Mouse (Mus musculus) CD4-positive helper T cell, adult 2 months (primary cell): ENCODE data around the gene Trim71.
"Not testable (repeated sequence)": the region's sequence is repeated elsewhere in the genome, so short reads cannot be mapped to it uniquely, and the experiment has no call there.

Experiments
- DNase-seq: peaks from one replicate; pipeline ENCODE4 v3.0.0-alpha.2; 2012; ENCODE audit warnings: low read depth, missing footprints, low spot score

Gene Trim71

GRCm38 (mm10) chr9:114525891-114526290 is 38.3 kb downstream of the Trim71 start:
- DNase-seq, result no peak

- DNase-seq, result no peak
Observed at GRCm38 (mm10) chr9:114525073-114525633, 39.0 kb downstream of the Trim71 start.

DNA sequence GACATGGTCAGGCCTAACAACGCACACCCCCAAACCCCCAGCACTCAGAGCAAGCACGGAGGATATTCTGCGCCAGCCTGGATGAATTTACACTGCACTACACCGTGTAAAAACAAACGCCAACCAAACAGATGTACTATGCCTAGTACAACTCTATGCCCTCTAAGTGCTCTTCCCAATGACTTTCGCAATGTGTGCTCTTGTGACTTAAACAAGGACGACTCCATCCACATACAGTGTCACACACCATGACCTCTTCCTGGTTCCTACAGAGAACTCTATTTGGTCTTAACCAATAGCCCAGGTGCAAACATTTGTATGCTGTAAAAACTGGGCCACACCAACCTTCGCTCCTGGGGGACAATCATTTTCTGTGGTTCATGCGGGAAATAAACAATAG is 41.7 kb downstream of the Trim71 start:
- no peak for DNase-seq

- DNase-seq, result no peak
Observed at GRCm38 (mm10) chr9:114522041-114522440, 42.1 kb downstream of the Trim71 start.

DNA sequence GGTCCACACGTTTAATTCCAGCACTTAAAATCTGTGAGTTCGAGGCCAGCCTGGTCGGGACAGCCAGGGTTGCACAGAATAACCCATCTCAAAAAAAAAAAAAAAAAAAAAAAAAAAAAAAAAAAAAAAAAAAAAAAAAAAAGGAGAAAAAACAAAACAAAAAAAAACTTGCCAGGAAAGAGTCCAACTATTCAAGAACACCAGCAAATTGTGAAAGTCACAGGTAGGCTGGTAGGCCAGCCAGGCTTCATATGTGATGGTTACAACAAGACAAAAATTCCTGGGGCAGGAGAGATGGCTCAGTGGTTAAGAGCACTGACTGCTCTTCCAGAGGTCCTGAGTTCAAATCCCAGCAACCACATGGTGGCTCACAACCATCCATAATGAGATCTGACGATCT is 43.6 kb downstream of the Trim71 start:
- DNase-seq, result not testable (repeated sequence)

- no peak for DNase-seq
Observed at GRCm38 (mm10) chr9:114518812-114519477, 45.2 kb downstream of the Trim71 start.

- DNase-seq, result no peak
Observed at GRCm38 (mm10) chr9:114517924-114518497, 46.2 kb downstream of the Trim71 start.

DNA sequence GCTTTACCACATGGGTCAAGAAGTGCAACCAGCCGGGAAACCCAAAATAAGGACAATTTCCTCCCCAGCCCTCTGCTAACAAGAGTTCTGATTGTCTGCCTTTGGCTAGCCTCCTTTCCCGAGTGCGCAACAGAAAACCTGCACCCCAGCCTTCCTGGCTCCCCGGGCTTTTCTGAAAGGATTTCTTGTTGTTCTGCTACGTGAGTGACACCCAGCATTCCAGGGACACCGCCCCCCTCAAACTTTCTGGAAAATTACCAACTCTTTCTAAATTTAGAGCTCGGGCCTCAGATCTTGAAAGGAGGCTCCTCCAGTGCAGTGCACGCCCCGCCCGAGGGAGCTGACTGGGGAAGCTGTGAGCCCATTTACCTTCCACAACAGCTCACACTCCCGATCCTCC is 48.8 kb downstream of the Trim71 start, which contains the start of gene C130032M10Rik:
TSS of gene C130032M10Rik (plus strand) at position 334 of the 400 bp plus-strand sequence.
- no peak for DNase-seq

DNA sequence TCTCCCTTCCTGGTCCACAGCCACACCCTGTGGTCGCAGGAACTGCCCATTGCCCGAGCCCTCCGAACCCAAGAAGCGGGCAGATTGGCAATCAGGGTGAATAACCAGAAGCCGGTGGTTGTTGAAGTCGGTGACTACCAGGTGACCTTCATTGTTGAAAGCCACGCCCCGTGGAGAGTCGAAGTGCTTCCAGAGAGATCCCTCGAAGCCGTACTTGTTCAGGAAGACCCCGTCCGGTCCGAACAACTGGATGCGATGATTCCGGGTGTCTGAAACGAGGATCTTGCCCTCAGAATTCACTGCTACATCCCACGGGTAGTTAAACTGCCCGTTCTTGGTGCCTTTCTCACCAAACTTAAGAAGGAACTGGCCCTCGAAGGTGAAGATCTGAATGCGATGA is 51.3 kb downstream of the Trim71 start:
- no peak for DNase-seq

- peak; percentile 75 for DNase-seq
Observed at GRCm38 (mm10) chr9:114509785-114510184, 54.4 kb downstream of the Trim71 start.

- DNase-seq, result peak; percentile 64
Observed at GRCm38 (mm10) chr9:114507421-114507820, 56.7 kb downstream of the Trim71 start.

DNA sequence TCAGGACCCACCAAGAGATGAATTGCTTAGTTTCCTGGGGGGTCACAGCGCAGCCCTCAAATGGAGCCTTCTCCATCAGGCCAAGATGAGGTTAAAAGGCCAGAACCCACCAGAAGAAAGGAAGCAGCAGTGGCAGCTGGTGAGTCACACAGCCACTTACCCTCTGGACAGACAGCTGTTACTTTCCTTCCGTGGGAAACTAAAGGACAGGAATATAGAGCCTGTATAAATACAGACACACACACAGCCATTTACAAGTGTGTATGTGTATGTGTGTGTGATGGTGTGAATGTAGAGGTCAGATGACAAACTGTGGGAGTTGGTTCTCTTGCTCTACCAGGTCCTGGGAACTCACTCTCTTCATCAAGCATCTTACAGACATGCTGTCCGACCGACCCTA is 57.6 kb downstream of the Trim71 start:
- DNase-seq, result no peak

DNA sequence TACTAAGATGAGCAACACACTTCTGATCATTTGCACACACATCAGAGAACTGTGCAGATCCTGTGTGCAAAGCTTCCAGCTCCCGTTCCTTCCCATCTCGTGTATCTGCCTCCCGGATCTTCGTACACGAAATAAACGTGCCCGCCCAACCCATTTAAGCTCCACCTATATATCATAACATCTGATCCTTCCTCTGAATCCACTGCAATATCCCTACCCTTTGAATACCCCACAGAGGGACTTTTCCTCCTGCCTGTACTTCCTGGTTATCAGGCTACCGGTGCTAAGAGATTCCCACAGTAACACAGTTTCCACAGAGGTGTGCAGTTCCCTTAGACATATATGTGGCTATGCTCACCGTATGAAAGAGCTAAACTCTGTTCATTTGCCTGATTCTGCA is 59.4 kb downstream of the Trim71 start, which contains the start of gene Ccr4:
TSS of gene Ccr4 (minus strand) at position 101 of the 400 bp plus-strand sequence.
- no peak for DNase-seq

DNA sequence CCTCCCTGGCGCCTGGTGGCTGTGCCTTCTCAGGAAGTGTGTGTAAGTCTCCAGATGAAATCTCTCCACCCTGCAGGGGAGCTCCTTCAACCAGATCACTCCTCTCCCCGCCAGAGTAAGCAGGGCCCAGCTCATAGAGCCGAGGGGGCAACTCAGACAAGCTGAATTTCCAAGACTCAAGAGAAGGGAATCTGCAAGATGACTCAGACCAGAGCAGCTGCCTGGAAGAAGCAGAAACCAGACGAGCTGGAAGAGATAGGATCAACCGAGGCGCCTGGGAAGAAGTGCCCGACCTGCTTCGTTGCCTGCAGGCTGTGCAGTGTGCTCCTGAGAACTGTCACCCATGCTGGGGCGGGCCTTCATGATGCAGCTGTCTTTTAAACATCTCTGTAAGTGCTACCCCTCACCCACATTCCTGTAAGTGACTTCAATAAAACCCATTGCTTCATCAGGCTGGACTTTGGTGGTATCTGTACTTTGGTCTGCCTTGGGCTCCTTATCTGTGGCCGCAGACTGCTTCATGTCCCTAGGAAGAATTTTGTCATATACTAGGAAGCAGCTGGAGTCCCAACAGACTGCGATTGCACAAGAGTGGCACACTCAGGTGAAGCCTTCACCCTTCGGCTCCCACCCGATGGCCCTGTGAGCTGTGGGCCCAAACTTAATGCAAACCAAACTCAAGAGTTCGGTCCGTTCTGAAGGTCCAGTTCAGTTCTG is 61.3 kb downstream of the Trim71 start:
- DNase-seq, result no peak

DNA sequence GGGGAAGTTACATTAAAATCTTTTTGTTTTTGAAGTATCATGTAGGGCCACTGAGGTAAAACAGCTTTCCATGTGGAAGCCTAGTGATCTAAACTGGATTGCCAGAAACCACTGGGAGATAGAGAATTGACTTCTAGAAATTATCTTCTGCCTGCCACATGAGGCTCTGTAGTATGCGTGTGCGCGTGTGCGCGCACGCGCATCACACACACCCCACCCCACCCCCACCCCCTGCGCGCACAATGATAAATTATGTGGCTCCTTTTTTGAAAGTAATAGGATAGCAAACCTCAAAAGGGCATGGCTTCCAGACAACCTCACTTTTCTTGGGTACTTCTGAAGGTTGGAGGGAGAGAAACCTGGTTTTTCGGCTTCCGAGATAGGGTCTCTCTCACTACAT is 62.3 kb downstream of the Trim71 start:
- DNase-seq, result no peak

DNA sequence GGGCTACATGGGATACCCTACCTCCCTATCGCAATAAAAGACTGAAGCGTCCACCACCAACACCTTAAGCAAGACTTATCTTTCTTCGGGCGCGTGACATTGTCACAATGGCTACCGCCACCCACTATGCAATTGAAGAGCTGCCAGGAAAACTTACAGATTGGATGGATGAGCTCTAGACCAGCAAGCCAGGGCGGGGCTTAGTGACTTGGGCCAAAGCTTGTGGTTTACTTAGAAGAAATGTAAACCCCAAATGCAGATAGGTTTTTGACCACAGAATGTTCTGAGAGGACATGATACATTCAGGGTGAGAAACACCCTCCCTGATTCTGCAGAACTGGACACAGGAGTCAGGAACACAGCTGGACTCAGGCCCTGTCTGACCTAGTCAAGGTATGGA is 63.1 kb downstream of the Trim71 start:
- no peak for DNase-seq

DNA sequence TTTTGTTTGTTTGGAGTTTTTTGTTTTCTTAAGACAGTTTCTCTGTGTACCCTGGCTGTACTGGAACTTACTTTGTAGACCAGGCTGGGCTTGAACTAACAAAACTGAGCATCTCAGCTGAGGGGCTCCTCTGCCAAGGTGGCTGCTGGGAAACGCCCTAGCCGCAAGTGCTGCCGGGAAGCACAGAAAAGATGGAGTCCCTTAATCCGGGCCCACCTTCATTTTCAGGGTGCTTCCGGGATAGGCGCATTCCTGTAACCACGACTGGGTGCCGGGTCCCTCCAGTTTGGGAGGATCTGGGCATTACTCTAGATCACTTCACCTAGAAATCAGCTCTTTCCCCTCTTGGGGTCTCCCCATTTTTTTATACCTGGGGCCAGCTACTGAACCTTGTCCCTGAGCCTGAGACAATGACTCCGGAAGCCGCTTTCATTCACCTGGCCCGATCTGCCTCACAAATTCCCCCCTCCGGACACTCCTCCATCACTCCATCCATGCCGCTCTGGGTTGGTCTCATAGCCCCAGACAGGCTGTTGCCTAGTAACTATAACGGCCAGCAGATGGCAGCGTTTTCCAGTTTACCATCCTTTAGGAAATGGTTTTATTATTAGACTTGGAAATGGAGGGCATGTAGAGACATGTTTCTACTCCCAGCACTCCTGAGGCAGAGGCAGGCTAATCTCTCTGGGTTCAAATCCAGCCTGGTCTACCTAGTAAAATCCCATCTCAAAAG is 64.2 kb downstream of the Trim71 start:
- DNase-seq, result peak; percentile 69

DNA sequence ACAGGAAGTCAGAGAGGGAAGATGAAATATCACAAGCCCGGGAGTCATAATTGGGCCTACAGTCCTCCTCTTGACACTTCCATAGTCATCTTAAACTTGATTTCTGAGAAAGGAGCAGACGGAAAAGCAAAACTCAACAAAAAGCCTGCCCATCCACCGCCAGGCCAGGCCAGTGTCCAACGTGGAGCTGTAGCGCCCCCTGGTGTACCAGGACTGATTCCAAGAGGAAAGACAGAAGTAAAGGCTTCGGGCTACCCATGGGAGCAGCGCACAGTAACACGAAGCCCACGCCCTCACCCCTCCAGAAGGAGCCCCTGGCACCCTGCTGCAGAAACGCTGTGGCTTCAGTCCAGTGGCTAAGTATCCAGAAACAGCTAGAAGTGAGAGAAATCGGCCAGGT is 66.0 kb downstream of the Trim71 start:
- peak; percentile 85 for DNase-seq

DNA sequence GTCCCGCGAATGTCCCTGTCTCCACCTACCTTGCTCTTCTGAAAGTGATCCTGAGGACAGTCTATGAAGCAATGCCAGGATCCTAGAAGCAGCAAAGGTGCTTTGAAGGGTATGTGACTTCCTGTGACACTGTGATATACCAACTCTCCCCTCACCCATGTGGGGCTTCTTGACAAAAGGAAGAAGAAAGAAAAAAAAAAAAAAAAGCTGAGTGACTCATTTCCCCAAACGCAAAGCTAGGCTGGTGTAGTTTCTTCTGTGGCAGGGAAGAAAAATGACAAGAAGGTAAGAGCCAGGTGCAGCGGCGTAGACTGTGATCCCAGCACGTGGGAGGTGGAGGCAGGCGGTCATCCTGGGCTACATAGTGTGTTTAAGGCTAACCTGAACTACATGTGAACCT is 67.7 kb downstream of the Trim71 start:
- peak; percentile 84 for DNase-seq

GRCm38 (mm10) chr9:114487481-114488258 is 76.5 kb downstream of the Trim71 start:
- peak; percentile 52 for DNase-seq

DNA sequence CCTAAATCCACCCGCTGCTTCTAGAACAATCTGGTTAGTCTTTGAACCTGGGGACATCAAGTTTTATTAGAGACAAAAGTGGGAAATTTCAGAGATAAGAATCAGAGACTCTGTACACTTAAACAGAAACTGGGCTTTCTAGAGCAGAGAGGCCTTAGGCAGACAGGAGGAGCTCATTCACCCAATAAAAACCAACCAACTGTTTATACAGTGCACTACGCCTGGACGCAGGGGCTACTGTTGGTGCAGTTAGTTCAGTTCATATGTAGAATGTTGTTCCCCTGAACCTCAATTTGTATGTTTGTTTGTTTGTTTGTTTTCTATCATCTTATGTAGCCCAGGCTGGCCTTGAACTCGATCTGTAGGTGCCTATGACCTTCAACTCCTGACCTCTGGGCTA is 77.4 kb downstream of the Trim71 start:
- no peak for DNase-seq
